In the genomic region with DNA sequence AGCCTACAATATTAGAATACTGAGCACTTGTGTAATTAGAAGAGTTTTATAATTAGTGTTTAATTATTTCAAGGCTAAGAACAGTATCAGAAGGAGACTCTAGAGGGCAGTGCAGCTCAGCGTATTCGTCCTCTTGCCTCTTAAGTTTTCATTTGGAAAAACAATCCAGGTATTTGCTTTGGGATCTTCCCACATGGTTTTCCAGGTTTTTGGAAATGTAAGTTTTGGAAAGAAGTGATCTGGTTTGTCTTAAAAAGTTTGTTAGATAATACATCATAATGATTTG, we compare ENCODE assay signal across 8 mouse cellular contexts.
DNase-seq lines count a peak whose midpoint lies in the region; ATAC-seq and TF ChIP-seq lines count a peak whose summit lies in the region.
"Had no signal": no experiment of that assay in that cellular context is flagged by ENCODE, and none has a peak within 500 bp of the region (broad histone marks: within the 10 kb centered on the region; RNA-seq: fewer than 3 reads in every experiment).

No protein-coding gene starts in this region.

- POLR2A ChIA-PET in Patski (lab: Charles Lee) = interaction anchor here (1.6 kb wide), 1 partner anchor 117 kb away, joined by 4 read pairs; no protein-coding TSS in a partner anchor

- H3K4me1 ChIP-seq in forebrain, postnatal 0 days (ENCODE audit: insufficient read depth) = no peaks in the 10 kb centered on the region

- no peak overlapping the region for H3K4me3 ChIP-seq in layer of hippocampus, adult 2 months
- no peak overlapping the region for H3K4me3 ChIP-seq in forebrain, postnatal 0 days (ENCODE audit: low read depth, low read length)
- H3K4me3 ChIP-seq: embryonic facial prominence, embryonic 12.5 days had no signal

- DNase-seq in layer of hippocampus, adult 2 months (ENCODE audit: low spot score in 2 of 2) = peak in 1 of 2 experiments; percentile 33
- DNase-seq in layer of hippocampus, postnatal 36 days = no peak
- DNase-seq in Patski (ENCODE audit: low read depth, low spot score) = no peak
- DNase-seq in forebrain, postnatal 0 days = peak; percentile 77
- no peak for DNase-seq in spleen, postnatal 4 days (ENCODE audit: low spot score in 2 of 2)
- no peak for DNase-seq in left cerebral cortex, adult 18-20 months (ENCODE audit: low spot score in 2 of 2)

- H3K27ac ChIP-seq in layer of hippocampus, adult 2 months = 0 out of 2 replicates have a peak overlapping the region, but pooled peaks have one; percentile 1
- no peak overlapping the region for H3K27ac ChIP-seq in forebrain, postnatal 0 days (ENCODE audit: low read depth, low read length)
- H3K27ac ChIP-seq: embryonic facial prominence, embryonic 12.5 days had no signal

- in situ Hi-C loops in Patski (cut with MboI; ENCODE audit: low pct_unique_long_range_greater_than_20kb) = no loop called here

- no peaks in the 10 kb centered on the region for H3K36me3 ChIP-seq in forebrain, postnatal 0 days (ENCODE audit: insufficient read depth)
- H3K36me3 ChIP-seq: embryonic facial prominence, embryonic 12.5 days had no signal

- H3K9me3 ChIP-seq in forebrain, postnatal 0 days (ENCODE audit: low read length) = no peaks in the 10 kb centered on the region
- H3K9me3 ChIP-seq: embryonic facial prominence, embryonic 12.5 days had no signal

- 3% methylated on average over 2 of the region's 2 CpGs for WGBS in forebrain, postnatal 0 days

- no peak overlapping the region for H3K9ac ChIP-seq in forebrain, postnatal 0 days
- H3K9ac ChIP-seq: embryonic facial prominence, embryonic 12.5 days had no signal

- peak; percentile 40 for ATAC-seq in CD4-positive, CD25-positive, alpha-beta regulatory T cell, adult 4 months
- no peak for ATAC-seq in Patski
- peak; percentile 67; the same call in 1 of the 2 replicates for ATAC-seq in forebrain, postnatal 0 days

- TF ChIP-seq CTCF in layer of hippocampus, adult 2 months (conservative IDR thresholded peaks at IDR 0.05) = peak; percentile 93
- peak; percentile 40 for TF ChIP-seq CTCF in Patski (IDR thresholded peaks at IDR 0.05)
- peak; percentile 78 for TF ChIP-seq CTCF in forebrain, postnatal 0 days (IDR thresholded peaks at IDR 0.05; ENCODE audit: low read depth)

- H3K4me2 ChIP-seq in forebrain, postnatal 0 days (ENCODE audit: low read depth) = no peak overlapping the region
- H3K4me2 ChIP-seq: embryonic facial prominence, embryonic 12.5 days had no signal

- CTCF ChIA-PET in Patski (lab: Charles Lee) = interaction anchor here (1.0 to 1.5 kb wide), 3 partner anchors 9 to 78 kb away, joined by 3 to 5 read pairs (median 4); no protein-coding TSS in a partner anchor

- no peaks in the 10 kb centered on the region for H3K27me3 ChIP-seq in Patski
- no peaks in the 10 kb centered on the region for H3K27me3 ChIP-seq in forebrain, postnatal 0 days (ENCODE audit: insufficient read depth, low read length)
- H3K27me3 ChIP-seq: embryonic facial prominence, embryonic 12.5 days had no signal

Comparison
In these comparisons a context has a peak if more than half of its experiments do, and no peak if none do; other contexts are left out.
1. CTCF ChIP-seq: peak in every context shown above with its lines; median percentile 93 in layer of hippocampus, adult 2 months; 78 in forebrain, postnatal 0 days; 40 in Patski.